Mouse (Mus musculus) lung, adult 2 months (tissue): ENCODE data around the gene Cpe.

ENCODE experiments used
- CTCF ChIP-seq: fragments of 200-500 bp; IDR thresholded peaks from 2 replicates; pipeline ENCODE4 v1.5.1; 2011; ENCODE audit warnings: mild to moderate bottlenecking, low read length, control low read depth; ENCODE audit not compliant: insufficient read depth
- POLR2A ChIP-seq: fragments of 200-500 bp; IDR thresholded peaks from 2 replicates; pipeline ENCODE4 v1.6.1; 2011; ENCODE audit warnings: low read depth, mild to moderate bottlenecking, control low read depth, low read length, borderline replicate concordance; ENCODE audit errors: extremely low read depth

GRCm38 (mm10) chr8:64643382-64643781 is 49.5 kb downstream of the Cpe start:
- no peak for TF ChIP-seq CTCF
- no peak for TF ChIP-seq POLR2A
